Mouse (Mus musculus) ovary, adult 18-20 months (tissue): Measurements from ENCODE around the gene Syne1.
"Not testable (repeated sequence)": the region's sequence is repeated elsewhere in the genome, so short reads cannot be mapped to it uniquely, and the experiment has no call there.

Experiments used
- DNase-seq: peaks from one replicate; pipeline ENCODE4 v3.0.0; 2022; ENCODE audit warnings: low spot score, mixed read lengths

Gene Syne1

GRCm38 (mm10) chr10:5520695-5521094, 30.6 kb downstream of the Syne1 start:
- DNase-seq: no peak

DNA sequence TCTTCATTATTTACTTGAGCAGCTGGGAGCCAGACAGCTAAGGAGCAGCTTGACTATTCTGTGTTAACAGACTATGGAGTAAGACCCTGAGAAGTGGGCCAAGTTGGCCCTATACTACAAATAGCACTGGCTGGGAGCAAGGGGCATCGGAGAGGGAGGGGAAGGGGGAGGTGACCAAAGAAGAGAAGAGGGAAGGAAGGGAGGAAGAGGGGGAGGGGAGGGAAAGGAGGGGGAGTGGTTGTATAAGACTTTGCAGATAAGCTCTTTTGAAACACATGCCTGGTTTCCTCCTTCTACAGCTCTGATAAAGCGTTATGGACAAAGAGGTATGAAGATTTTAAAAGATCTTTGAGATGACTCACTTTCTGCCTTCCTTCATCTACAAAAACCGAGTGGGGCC, 36.0 kb downstream of the Syne1 start:
- no peak for DNase-seq

DNA sequence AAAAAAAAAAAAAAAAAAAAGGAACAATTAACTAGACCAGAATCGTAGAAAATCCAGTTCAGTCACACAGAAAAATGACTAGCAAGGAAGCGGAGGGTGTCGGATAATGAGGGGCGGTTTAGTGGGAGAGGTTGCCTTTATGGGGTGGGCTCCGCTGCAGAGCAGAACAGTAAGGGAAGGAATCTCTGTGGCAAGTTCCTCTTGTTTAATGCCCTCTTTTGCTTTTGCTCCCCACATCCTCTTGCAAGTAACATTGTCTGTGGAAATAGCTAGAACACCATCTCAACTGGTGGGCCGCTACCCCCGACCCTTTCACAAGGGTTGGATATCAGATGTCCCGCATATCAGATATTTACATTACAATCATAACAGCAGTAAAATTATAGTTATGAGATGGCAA, 37.1 kb downstream of the Syne1 start:
- DNase-seq: no peak

DNA sequence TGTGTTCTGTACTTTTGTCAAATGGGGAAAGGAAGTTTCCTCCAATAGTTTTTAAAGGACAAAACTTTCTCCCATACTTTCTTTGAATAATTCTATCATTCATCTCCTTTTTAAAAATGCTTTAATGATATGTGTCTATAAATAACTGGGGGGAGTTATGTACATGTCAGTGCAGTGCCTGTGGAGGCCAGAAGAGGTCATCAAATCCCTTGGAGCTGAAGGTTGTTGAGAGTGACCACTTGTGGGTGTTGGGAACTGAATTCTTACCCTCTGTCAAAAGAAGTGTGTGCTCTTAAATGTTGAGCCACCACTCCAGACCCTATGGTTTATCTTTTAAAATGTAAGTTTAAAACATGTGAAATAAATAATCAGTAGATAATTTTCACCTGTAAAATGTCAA, 39.0 kb downstream of the Syne1 start:
- DNase-seq: no peak

DNA sequence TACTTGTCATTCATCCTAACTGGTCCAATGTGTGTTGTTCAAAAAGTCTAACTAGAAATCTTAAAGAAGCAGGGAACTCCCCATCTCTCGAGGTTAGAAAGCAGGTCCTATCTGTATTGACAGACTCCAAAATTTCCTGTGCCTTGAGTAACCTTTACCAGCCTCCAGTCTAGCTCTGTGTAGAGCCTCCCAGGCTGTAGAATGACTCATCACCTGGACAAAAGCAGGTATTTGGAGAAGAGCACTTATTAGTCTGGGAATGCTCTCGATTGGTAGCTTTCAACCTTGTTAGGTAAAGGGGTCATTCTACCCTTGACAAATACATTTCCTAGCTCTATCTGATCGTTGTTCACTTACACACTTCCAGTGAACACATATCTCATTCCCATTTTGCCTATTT, 39.9 kb downstream of the Syne1 start:
- no peak for DNase-seq

DNA sequence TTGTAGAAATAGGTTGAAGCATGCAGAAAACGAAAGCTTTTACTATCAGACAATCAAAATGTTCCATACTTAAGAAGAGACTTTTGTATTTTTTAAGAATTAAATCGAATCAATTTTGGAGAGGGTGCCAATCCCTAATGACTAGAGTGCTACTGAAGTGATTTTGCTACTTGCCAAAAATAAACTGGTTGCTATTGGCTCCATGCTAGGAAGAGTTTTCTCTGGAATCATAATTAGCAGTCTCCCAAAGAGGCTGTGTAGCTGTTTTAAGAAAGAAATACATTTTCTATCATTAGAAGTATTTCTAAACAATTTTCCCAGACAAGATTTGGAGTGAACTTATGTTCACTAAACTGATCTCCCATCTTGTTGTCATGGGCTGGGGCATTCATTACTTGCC, 43.8 kb downstream of the Syne1 start:
- no peak for DNase-seq

DNA sequence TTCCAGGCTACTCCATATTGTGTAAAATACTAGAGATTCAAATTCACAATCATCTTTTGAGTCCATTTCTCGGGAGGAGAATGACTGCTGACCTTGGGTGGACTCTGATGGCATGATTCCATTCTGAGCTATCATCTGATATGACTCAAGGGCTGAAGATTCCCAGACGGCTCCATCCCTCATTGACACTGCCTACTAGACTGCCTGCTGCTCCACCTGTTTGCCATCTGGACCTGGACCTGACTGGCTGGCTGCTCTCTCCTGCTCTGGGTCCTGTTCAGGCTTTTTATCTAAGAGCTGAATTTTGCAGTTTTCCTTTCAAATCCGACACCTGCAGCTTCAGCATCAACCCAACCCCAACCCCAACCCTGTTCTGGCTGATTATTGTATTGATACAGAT, 46.5 kb downstream of the Syne1 start:
- no peak for DNase-seq

DNA sequence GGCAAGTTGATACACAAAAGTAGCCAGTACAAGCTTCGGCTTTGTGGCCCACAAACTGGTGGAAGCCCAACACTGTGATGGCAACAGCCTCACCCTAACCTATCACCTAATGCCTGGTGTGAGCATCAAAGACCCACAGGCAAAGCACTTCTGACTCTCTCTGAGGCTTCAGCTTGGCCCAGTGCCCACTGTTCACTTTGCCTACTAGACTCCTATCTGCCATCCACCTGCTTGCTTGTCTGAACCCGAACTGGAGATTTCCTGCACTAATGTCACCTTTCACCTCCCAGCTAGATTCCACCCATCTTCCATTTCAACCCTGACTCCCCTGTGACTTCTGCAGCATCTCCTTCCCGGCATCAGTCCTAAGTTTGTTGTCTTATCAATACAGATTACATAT, 47.4 kb downstream of the Syne1 start:
- DNase-seq: no peak

GRCm38 (mm10) chr10:5499684-5500369, 51.5 kb downstream of the Syne1 start:
- not testable (repeated sequence) for DNase-seq

DNA sequence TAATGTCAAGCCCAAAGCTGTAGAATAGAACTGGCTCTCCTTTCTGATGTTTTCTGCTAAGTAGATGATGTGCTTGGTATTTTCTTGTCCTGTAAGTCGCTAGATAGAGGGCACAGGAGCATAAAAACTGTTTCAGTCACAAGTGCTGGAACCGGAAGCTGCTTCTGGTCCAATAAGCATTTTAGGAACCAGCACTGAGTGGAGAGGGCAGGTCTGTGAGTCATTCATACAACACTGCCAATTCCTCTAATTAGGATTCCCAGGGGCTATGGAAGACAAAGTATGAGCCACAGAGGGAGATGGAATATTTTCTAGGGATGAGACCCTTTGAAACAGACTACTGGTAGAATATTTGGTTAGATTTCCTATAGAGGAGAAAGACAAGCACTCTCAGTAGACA, 53.4 kb downstream of the Syne1 start:
- no peak for DNase-seq

- DNase-seq: no peak
Observed at GRCm38 (mm10) chr10:5491050-5491449, 60.2 kb downstream of the Syne1 start.

DNA sequence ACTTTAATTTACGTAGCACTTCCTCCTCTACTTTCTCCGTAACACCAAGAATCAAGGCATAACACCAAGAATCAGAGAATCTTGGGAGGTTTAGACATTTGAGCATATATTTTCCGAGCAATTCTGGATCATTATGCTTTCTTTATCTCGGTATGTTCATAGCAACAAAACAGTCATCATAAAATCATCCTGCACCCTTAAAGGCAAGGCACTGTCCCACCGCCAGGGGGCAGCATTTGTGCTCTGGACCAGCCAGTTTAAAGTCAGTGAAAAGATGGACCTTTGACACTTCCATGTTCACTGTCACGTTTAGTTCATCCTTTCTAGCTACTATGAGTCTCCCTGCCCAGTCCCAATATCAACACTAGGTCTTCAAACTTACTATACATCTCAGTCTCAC, 61.3 kb downstream of the Syne1 start:
- no peak for DNase-seq

DNA sequence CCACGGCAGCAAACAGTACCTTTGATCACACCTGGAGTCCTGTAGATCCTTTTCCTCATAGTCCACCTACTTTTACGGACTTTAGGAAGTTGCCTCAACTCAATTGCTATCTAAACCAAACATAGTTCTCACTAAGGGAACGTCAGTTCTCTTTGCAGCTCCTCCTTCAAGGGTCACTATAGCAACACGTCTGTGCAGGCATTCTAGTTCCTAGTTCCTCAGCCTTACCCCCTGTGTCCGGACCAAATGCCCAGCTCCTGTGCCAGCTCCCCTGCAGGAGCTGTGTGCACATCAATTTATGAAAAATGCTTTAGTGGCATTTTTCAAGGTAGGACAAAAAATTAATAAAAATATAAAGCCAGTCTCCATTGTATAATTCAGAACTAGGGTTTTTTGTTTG, 63.2 kb downstream of the Syne1 start:
- DNase-seq: no peak

DNA sequence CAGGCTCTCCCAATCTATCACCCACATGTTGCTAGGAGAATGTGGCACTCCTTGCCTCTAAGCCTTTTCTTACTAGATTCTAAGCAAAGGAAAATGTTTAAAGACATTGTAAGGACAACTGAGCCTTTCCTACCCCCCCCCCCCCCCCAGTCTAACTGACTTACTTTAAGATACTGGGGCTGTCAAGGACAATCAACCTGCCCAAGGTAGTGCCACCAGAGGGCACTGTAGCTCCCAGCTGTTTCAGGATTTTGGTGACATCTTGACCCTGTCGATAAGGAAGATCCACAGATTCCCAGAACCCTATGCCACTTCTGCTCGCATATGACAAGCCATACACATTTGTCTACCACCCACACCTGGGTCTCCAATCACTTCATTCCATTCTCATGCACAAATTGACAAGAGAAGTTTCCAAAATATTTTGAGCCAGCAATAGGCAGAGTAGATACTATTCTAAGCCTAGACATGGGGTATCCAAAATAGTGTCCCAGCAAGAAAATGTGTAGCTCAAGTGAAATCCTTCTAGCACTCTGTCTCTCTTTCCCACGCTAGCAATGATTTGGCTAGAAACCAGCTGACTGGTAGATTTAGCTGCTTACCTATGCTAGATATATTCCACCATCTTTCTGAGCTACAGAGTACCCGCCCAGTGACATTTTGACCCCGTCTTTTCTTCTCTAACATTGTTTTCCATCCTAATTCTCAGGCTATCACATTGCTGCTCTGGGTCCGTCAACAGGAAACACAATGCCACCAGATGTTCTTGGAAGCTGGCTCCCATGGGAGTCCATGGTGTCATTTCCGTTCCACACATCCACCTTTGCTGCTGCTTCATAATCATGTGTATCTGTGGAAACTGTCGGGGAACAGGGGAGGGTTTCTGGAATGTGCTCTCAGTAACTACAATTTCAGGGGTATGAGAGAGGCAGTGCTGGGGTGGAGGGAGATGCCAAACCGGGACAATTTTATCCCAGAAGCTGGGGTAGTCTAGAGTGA, 70.4 kb downstream of the Syne1 start:
- no peak for DNase-seq

GRCm38 (mm10) chr10:5480097-5480496, 71.2 kb downstream of the Syne1 start:
- DNase-seq: no peak

GRCm38 (mm10) chr10:5468638-5469037, 82.6 kb downstream of the Syne1 start:
- DNase-seq: no peak

DNA sequence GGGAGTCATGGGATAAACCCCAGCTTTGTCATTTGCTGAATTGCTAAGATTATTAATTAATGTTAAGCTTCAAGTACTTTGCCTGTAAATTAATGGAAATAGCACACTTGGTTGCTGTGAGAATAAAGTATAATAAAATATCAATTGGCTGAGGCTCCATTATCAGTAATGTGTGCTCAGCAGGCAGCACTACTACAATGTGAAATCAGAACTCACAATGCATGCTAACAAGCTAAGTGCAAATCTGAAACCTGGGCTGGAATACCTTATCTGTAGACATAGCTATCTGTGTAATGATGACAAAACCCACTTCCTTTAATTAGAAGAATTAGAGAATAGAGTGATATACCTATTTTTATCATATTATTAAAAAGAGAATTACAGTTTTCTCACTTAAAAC, 97.5 kb downstream of the Syne1 start:
- DNase-seq: no peak

- DNase-seq: no peak
Observed at GRCm38 (mm10) chr10:5449944-5450343, 101.3 kb downstream of the Syne1 start.

- DNase-seq: no peak
Observed at GRCm38 (mm10) chr10:5447950-5448716, 103.1 kb downstream of the Syne1 start.

DNA sequence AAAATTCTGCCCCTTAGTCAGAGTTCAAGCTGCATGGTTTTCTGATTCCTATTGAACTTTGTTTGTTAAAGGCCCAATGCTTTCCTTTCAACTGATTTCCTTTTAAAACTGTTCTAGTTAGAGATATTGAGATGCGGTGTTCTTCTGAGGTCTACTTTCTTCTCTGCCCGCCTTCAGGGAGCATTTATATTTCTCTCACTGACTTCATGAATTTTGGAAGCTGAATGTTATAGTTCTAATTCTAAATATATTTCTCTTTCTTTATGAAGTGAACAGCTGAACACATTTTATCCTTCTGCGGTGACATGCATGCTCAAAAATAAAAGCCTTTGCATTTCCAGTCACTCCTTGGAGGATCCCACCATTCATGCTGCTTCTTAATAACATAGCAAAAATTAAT, 106.0 kb downstream of the Syne1 start:
- no peak for DNase-seq

- no peak for DNase-seq
Observed at GRCm38 (mm10) chr10:5443020-5443419, 108.3 kb downstream of the Syne1 start.

DNA sequence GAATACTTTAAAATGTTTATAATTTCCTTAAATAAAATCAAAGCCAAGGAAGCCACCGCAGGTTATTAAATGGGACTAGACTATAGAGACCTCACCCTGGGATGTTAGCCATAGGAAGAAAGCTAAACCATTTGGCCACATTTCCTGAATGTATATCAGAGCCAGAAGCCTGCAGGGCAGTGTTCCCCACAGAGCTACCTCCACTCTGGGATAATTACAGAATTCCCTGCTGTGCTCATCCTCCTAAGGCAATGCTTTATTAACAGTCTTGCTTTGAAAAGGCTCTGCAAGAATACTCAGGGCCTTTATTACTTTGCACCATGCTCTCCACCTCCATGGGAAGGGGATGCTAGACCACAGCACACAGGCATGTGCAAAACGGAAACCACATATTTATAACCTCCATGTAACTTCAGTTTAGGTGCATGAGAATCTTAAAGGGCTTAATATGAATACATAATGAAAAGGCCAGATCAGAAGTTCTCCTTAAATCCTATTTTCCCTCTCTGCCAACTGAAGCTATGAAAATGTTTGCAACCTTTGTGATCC, 111.4 kb downstream of the Syne1 start:
- DNase-seq: no peak
